Mouse (Mus musculus): ENCODE measurements around the gene Mrps36. TPM values are rescaled to one million over a fixed set of nuclear protein-coding genes. Genes with fewer than 3 reads are reported as not detected.
"Not testable (repeated sequence)": the region's sequence is repeated elsewhere in the genome, so short reads cannot be mapped to it uniquely, and the experiment has no call there.

Gene Mrps36
- polyA plus RNA-seq, 1 experiment from 2014 or later: 171 TPM

DNA sequence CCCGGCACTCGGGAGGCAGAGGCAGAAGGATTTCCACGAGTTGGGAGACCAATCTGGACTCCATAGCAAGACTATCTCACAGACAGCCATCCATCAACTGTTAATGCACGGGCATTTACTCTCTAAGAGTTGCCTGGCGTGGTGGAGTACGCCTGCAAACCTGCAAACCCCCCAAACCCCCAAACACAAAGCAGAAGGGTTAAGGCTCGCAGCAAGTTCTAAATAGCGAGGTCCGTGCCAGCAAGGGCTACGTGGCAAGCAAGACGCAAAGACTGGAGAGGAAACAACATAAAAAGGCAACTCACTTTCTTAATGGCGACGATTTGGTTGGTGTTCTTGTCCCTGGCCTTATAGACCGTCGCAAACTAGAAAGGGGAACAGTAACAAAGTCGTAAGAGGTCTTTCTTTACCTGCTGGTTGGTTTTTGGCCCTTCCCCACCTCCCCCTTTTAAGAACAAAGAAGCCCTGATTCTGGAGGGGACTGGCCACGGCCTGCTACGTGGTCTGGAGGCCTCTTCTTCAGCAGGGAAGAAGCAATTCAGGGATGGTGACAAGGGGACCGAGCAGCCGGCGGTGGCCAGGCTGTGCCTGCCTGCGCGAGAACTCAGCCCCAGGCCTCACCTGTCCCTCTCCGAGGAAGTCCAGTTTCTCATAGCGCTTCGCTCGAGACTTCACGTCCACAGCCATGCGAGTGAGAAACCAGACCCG lies 14.2 kb downstream of the Mrps36 start:
- H3K4me2 ChIP-seq: peak overlapping the region; percentile 59
- no peaks in the 10 kb centered on the region for H3K27me3 ChIP-seq
- peaks cover 16% of the 10 kb centered on the region for H3K4me1 ChIP-seq
- peak overlapping the region; percentile 78 for H3K9ac ChIP-seq
- H3K4me3 ChIP-seq (replicated peaks): peak overlapping the region; percentile 73
- H3K36me3 ChIP-seq: peaks cover 41% of the 10 kb centered on the region
- H3K27ac ChIP-seq: peak overlapping the region; percentile 96
- H3K9me3 ChIP-seq (replicated peaks): no peaks in the 10 kb centered on the region
- no peak for ATAC-seq (replicated peaks; ENCODE audit: low FRiP score)
- WGBS: under 1% methylated on average over 30 of the region's 30 CpGs

DNA sequence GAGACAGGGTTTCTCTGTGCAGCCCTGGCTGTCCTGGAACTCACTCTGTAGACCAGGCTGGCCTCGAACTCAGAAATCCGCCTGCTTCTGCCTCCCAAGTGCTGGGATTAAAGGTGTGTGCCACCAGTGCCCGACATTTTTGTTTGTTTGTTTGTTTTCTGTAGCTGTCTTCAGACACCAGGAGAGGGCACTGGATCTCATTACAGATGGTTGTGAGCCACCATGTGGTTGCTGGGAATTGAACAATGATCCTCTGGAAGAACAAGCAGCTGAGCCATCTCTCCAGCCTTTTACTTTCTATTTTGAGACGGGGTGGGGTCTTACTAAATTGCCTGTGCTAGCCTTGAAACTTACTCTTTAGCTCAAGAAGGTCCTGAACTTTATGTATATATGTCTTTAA lies 15.9 kb downstream of the Mrps36 start:
- H3K27me3 ChIP-seq; H3K4me2 ChIP-seq; H3K9ac ChIP-seq; H3K4me3 ChIP-seq (replicated peaks); H3K9me3 ChIP-seq (replicated peaks); ATAC-seq (replicated peaks; ENCODE audit: low FRiP score); H3K27ac ChIP-seq: not testable (repeated sequence)
- Histone ChIP-seq H3K36me3 (peaks cover 42% of the 10 kb centered on the region), H3K4me1 (peaks cover 28% of the 10 kb centered on the region)
- WGBS: 96% methylated on average over 4 of the region's 4 CpGs

DNA sequence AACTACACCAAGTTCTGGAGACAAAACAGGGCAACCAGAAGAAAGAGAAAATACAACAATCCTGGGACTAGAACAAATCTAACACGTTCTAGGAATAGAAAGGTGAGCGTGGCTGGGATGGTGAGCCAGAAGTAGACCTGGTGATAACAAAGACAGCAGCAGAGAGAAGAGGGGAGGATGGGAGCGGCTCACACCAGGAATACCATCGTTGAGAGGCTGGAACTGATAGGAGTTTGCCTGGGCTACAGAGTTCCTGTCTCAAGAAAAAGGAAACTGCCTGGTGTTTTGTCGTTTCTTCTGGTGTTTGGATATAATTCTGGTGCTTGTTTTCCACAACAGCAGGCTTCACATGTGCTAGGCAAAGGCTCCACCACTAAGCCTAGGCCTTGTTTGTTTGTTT lies 16.4 kb downstream of the Mrps36 start:
- H3K9ac ChIP-seq: no peak overlapping the region
- ATAC-seq (replicated peaks; ENCODE audit: low FRiP score): no peak
- H3K9me3 ChIP-seq (replicated peaks): no peaks in the 10 kb centered on the region
- no peak overlapping the region for H3K4me2 ChIP-seq
- H3K27ac ChIP-seq: no peak overlapping the region
- H3K4me1 ChIP-seq: peaks cover 28% of the 10 kb centered on the region
- 95% methylated on average over 5 of the region's 5 CpGs for WGBS
- peaks cover 43% of the 10 kb centered on the region for H3K36me3 ChIP-seq
- H3K4me3 ChIP-seq (replicated peaks): no peak overlapping the region
- H3K27me3 ChIP-seq: no peaks in the 10 kb centered on the region

DNA sequence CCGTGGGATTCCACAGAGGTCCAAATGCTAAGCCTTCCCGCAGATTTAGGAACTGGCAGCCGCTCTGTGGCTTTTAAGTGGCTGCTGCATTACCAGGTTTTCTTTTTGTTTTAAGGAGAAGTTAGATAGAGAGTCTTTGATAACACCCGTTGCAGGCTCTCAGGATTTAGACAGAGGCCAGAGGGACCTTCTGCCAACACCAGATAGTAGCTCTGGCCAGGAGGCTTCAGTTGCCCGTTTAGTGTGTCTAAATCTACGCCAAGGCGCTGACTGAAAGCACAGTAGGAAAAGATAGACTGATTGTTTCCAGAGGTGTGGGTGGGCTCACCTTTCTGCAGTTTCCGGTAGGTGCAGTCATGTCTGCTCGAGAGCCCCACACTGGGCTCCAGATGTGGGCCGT lies 19.3 kb downstream of the Mrps36 start:
- no peak overlapping the region for H3K4me3 ChIP-seq (replicated peaks)
- peaks cover 67% of the 10 kb centered on the region for H3K36me3 ChIP-seq
- peaks cover 25% of the 10 kb centered on the region for H3K4me1 ChIP-seq
- no peak overlapping the region for H3K9ac ChIP-seq
- no peak overlapping the region for H3K4me2 ChIP-seq
- H3K27me3 ChIP-seq: no peaks in the 10 kb centered on the region
- no peaks in the 10 kb centered on the region for H3K9me3 ChIP-seq (replicated peaks)
- no peak overlapping the region for H3K27ac ChIP-seq
- 90% methylated on average over 10 of the region's 10 CpGs for WGBS
- no peak for ATAC-seq (replicated peaks; ENCODE audit: low FRiP score)

DNA sequence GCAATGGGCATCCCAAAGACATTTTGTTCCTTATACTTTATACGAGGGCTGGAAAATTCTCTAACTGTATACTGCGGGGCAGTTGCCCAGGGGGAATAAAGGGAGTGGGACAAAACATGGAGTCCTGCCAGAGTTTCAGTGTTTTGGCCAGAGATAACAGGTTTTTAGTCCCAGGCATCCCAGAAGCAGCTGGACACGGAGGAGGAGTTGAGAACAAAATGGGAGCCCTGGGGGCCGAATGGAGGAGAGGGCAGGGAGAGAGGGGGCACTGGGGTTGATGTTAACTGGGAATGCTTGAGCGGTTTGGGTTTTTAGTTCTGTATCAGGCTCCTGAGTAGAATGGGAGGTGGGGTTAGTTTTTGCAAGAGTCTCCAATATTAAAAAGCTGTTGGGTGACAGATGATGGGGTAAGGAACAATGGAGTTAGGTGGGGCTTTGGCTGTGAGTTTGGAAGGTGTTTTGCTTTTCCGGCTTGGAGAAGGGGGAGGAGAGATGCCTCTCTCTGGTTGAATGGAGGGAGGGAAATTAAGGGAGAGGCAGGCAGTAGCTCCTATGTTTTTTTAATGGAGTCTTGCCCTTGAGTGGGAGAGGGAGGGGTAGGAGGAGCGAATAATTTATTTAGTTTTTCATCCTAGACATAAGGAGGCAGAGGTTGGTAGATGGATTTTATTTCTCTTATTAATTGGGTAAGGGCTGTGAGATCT lies 20.3 kb downstream of the Mrps36 start:
- Histone ChIP-seq H3K4me3 (replicated peaks) (no peak overlapping the region), H3K4me2 (peak overlapping the region; percentile 20; the same call in 1 of the 2 replicates), H3K9ac (no peak overlapping the region), H3K27ac (peak overlapping the region; percentile 62; the same call in 1 of the 2 replicates), H3K4me1 (peaks cover 21% of the 10 kb centered on the region), H3K9me3 (replicated peaks) (no peaks in the 10 kb centered on the region), H3K27me3 (no peaks in the 10 kb centered on the region), H3K36me3 (peaks cover 71% of the 10 kb centered on the region)
- peak; percentile 64 for ATAC-seq (replicated peaks; ENCODE audit: low FRiP score)
- WGBS: 60% methylated on average over 7 of the region's 7 CpGs

DNA sequence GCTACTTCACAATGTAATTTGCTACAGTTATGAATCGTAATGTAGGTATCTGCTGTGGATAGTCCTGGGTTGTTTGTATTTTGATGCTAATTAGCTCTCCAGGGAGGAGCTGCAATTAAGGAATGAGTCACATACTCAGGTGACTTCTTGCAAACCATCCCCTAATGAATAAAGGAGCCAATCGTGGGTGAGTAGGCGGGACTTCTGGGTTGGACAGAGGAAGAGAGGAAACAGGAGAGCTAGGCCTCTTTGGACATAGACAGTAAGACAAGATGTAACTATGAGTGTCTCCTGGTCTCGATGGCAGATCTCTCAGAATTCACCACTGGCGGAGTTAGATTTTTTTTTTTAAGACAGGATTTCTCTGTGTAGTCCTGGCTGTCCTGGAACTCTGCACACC lies 22.8 kb downstream of the Mrps36 start:
- no peak for ATAC-seq (replicated peaks; ENCODE audit: low FRiP score)
- peaks cover 69% of the 10 kb centered on the region for H3K36me3 ChIP-seq
- H3K4me1 ChIP-seq: peaks cover 14% of the 10 kb centered on the region
- H3K27me3 ChIP-seq: no peaks in the 10 kb centered on the region
- H3K4me2 ChIP-seq: no peak overlapping the region
- H3K4me3 ChIP-seq (replicated peaks): no peak overlapping the region
- 93% methylated on average over 5 of the region's 5 CpGs for WGBS
- no peak overlapping the region for H3K9ac ChIP-seq
- no peaks in the 10 kb centered on the region for H3K9me3 ChIP-seq (replicated peaks)
- H3K27ac ChIP-seq: no peak overlapping the region

GRCm38 (mm10) chr13:100715467-100715866 lies 29.0 kb downstream of the Mrps36 start:
- no peaks in the 10 kb centered on the region for H3K9me3 ChIP-seq (replicated peaks)
- H3K27ac ChIP-seq: no peak overlapping the region
- no peak overlapping the region for H3K4me3 ChIP-seq (replicated peaks)
- H3K4me2 ChIP-seq: no peak overlapping the region
- H3K36me3 ChIP-seq: peaks cover 85% of the 10 kb centered on the region
- H3K9ac ChIP-seq: no peak overlapping the region
- ATAC-seq (replicated peaks; ENCODE audit: low FRiP score): no peak
- 90% methylated on average over 6 of the region's 6 CpGs for WGBS
- H3K27me3 ChIP-seq: no peaks in the 10 kb centered on the region
- H3K4me1 ChIP-seq: no peaks in the 10 kb centered on the region

- H3K27ac ChIP-seq: no peak overlapping the region
- peaks cover 95% of the 10 kb centered on the region for H3K36me3 ChIP-seq
- no peak overlapping the region for H3K9ac ChIP-seq
- no peak for ATAC-seq (replicated peaks; ENCODE audit: low FRiP score)
- H3K4me2 ChIP-seq: no peak overlapping the region
- WGBS: 96% methylated on average over 7 of the region's 7 CpGs
- H3K4me1 ChIP-seq: no peaks in the 10 kb centered on the region
- H3K9me3 ChIP-seq (replicated peaks): no peaks in the 10 kb centered on the region
- no peaks in the 10 kb centered on the region for H3K27me3 ChIP-seq
- H3K4me3 ChIP-seq (replicated peaks): no peak overlapping the region
These were observed 38.3 kb downstream of the Mrps36 start for GRCm38 (mm10) chr13:100706206-100706605.

- 92% methylated on average over 2 of the region's 2 CpGs for WGBS
- H3K27ac ChIP-seq: no peak overlapping the region
- no peak overlapping the region for H3K9ac ChIP-seq
- no peak; the same call in 1 of the 2 replicates for ATAC-seq (replicated peaks; ENCODE audit: low FRiP score)
- H3K4me1 ChIP-seq: no peaks in the 10 kb centered on the region
- no peaks in the 10 kb centered on the region for H3K27me3 ChIP-seq
- H3K4me3 ChIP-seq (replicated peaks): no peak overlapping the region
- H3K4me2 ChIP-seq: no peak overlapping the region
- no peaks in the 10 kb centered on the region for H3K9me3 ChIP-seq (replicated peaks)
- peaks cover 95% of the 10 kb centered on the region for H3K36me3 ChIP-seq
These were observed 41.0 kb downstream of the Mrps36 start for GRCm38 (mm10) chr13:100703468-100703867.

- 93% methylated on average over 10 of the region's 10 CpGs for WGBS
- no peak for ATAC-seq (replicated peaks; ENCODE audit: low FRiP score)
- no peaks in the 10 kb centered on the region for H3K4me1 ChIP-seq
- no peak overlapping the region for H3K4me2 ChIP-seq
- no peaks in the 10 kb centered on the region for H3K27me3 ChIP-seq
- no peak overlapping the region for H3K4me3 ChIP-seq (replicated peaks)
- peaks cover 93% of the 10 kb centered on the region for H3K36me3 ChIP-seq
- H3K27ac ChIP-seq: no peak overlapping the region
- H3K9ac ChIP-seq: no peak overlapping the region
- H3K9me3 ChIP-seq (replicated peaks): no peaks in the 10 kb centered on the region
These were observed 45.6 kb downstream of the Mrps36 start for GRCm38 (mm10) chr13:100698866-100699265.

DNA sequence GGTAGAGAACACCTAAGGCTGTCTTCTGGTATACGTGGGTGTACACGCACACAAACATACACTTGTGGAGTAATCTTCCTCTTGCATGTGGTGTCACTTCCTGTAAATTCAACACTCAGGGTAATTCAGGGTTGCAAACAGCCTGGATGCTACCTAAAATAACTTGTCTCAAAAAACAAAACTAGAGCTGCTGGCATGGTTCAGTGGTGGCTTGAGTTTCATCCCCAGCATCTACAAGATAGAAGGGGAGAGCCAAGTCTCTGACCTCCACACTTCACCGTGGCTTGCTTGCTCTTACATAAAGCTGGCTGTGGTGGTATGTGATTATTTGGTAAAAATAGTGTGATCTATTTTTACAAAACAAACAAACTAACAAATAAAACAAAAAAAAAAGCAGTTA lies 46.9 kb downstream of the Mrps36 start:
- H3K4me3 ChIP-seq (replicated peaks): no peak overlapping the region
- no peak overlapping the region for H3K9ac ChIP-seq

DNA sequence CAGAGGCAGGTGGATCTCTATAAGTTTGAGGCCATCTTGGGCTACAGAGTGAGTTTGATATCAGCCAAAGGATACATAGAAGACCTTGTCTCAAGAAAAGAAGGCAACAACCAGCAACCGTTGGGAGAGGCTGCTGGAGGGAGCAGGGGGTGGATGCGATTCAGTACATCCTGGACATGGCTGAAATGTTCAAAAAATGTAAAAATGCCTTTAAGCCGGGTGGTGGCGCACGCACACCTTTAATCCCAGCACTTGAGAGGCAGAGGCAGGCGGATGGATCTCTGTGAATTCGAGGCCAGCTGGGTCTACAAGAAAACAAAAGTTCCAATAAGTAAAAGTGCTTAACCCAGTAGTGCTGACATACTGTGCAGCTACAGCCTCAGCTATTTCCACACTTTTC lies 56.9 kb downstream of the Mrps36 start:
- H3K4me1 ChIP-seq: no peaks in the 10 kb centered on the region
- H3K27ac ChIP-seq: no peak overlapping the region
- ATAC-seq (replicated peaks; ENCODE audit: low FRiP score): no peak
- H3K9me3 ChIP-seq (replicated peaks): no peaks in the 10 kb centered on the region
- 74% methylated on average over 7 of the region's 7 CpGs for WGBS
- H3K4me2 ChIP-seq: no peak overlapping the region
- H3K36me3 ChIP-seq: peaks cover 6% of the 10 kb centered on the region; the same call in 1 of the 2 replicates
- H3K9ac ChIP-seq: no peak overlapping the region
- H3K27me3 ChIP-seq: no peaks in the 10 kb centered on the region
- no peak overlapping the region for H3K4me3 ChIP-seq (replicated peaks)

More for the DNA sequence above, 46.9 kb downstream of the Mrps36 start:
- 93% methylated on average over 3 of the region's 3 CpGs for WGBS
- no peak overlapping the region for H3K4me2 ChIP-seq
- H3K4me1 ChIP-seq: no peaks in the 10 kb centered on the region
- H3K27ac ChIP-seq: no peak overlapping the region
- H3K9me3 ChIP-seq (replicated peaks): no peaks in the 10 kb centered on the region
- peaks cover 80% of the 10 kb centered on the region for H3K36me3 ChIP-seq
- ATAC-seq (replicated peaks; ENCODE audit: low FRiP score): no peak
- H3K27me3 ChIP-seq: no peaks in the 10 kb centered on the region

Measured in kidney, embryonic 15.5 days (tissue).